ENCODE assay signal across 9 mouse cellular contexts in the genomic region with DNA sequence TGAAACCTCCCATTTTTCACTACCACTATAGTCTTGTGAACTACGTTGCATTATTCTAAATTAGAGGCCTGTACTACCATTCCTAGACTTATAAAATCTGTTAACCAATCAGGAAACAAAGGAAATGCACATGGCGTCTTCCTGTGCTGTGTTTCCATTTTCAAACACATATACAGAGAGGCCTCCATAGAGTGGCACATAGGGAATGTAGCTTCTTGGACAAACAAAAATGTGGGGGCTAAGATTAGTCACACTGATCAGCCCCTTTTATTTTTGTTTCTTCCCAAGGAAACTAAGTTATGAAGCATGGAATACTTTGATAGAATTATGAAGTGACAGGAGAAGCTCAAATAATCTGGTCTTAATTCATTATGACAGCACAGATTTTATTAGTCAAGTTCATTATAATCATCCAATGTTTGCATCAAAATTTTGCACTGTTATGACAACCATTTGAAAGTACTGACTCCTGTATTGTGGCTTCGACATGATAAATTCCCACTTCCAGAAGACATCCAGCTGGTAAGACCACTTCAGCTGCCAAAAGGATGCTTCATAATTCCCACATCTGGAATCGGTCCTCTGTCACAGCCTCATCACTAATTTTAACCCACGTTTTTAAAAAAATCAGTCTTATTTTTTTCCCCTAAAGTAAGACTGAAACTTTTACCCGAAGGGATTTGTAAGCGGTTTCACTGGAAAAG.
"Had no signal": no experiment of that assay in that cellular context is flagged by ENCODE, and none has a peak within 500 bp of the region (broad histone marks: within the 10 kb centered on the region; RNA-seq: fewer than 3 reads in every experiment).

No protein-coding gene starts in this region.

- H3K27me3 ChIP-seq: intestine, embryonic 15.5 days; liver, embryonic 12.5 days; midbrain, embryonic 13.5 days had no signal

- H3K36me3 ChIP-seq: intestine, embryonic 15.5 days; liver, embryonic 12.5 days; midbrain, embryonic 13.5 days had no signal

- H3K9me3 ChIP-seq: intestine, embryonic 15.5 days; liver, embryonic 12.5 days; midbrain, embryonic 13.5 days had no signal

- H3K4me1 ChIP-seq: intestine, embryonic 15.5 days; liver, embryonic 12.5 days; midbrain, embryonic 13.5 days had no signal

- H3K9ac ChIP-seq: intestine, embryonic 15.5 days; liver, embryonic 12.5 days; midbrain, embryonic 13.5 days had no signal

- H3K4me3 ChIP-seq: intestine, embryonic 15.5 days; layer of hippocampus, adult 2 months; liver, embryonic 12.5 days; midbrain, embryonic 13.5 days had no signal

- ATAC-seq: intestine, embryonic 15.5 days; liver, embryonic 12.5 days; midbrain, embryonic 13.5 days had no signal

- H3K27ac ChIP-seq: intestine, embryonic 15.5 days; layer of hippocampus, adult 2 months; liver, embryonic 12.5 days; midbrain, embryonic 13.5 days had no signal

- DNase-seq: kidney, adult 18-20 months; kidney, postnatal 10 days; kidney, postnatal 4 days; right cerebral cortex, adult 18-20 months; right cerebral cortex, postnatal 25 days had no signal

- H3K4me2 ChIP-seq: intestine, embryonic 15.5 days; liver, embryonic 12.5 days; midbrain, embryonic 13.5 days had no signal
